Mouse (Mus musculus): ENCODE results near the gene Pbdc1.
"Not testable (repeated sequence)": the region's sequence is repeated elsewhere in the genome, so short reads cannot be mapped to it uniquely, and the experiment has no call there.

Gene Pbdc1

DNA sequence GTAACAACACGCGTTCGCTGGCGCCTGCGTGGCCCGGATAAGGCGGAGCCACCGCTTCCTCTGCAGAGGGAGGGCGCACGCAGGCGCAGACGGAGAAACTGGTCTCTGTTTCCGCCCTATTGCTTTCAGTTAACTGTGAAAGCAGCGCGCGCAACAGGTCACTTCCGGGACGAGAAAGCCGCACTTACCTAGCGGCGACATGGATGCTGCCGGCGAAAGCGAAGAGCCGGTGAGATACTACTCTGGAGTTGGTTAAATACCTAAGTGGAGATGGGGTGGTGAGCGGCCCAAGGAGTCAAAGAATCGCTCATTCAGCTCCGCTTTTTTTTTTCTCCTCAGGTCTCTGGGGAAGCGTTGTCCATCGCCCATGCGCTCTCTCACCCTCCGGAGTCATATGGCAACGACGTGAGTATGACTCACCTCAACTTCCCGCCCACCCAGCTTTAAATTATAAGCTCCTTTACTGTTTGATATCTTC is at the start of gene Pbdc1:
Pbdc1 (plus strand) TSS at position 142 of the 478 bp plus-strand sequence.
- DNase-seq (ENCODE audit: low read depth, low spot score) = no peak

DNA sequence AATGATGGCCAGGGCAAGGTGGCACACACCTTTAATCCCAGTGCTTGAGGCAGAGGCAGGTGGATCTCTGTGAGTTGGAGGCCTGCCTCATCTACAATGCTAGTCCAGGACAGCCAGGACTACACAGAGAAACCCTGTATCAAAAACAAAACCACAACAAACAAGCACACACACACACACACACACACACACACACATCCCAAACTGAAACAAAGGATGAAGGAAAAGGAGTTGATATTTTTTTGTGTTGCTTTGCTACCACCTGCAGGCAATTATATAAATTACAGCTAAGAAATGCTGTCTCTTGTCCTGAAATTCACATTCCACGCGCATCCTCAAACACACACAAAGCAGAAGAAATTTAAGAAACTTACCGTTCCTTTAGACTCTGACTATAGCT is 41.9 kb upstream of the Pbdc1 start:
- no peak for DNase-seq (ENCODE audit: low read depth, low spot score)

DNA sequence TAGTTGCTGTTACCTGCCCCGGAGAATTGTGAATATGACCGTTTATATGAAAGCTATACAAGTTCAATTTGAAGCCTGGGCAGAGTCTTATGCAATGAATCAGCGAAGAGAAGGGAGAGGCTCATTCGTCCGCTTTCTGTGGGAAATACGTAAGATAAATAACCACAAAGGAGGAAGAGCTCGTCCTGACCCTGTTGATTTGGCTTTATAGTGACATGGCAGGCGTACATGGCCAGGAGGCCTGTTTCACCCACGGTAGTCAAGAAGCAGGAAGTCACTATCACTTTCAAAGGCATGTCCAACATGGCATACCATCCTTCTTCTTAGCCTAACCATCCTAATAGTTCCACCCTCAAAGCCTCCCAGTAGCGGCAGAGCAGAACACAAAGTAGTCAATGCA is 15.3 kb upstream of the Pbdc1 start:
- DNase-seq (ENCODE audit: low read depth, low spot score) = no peak

DNA sequence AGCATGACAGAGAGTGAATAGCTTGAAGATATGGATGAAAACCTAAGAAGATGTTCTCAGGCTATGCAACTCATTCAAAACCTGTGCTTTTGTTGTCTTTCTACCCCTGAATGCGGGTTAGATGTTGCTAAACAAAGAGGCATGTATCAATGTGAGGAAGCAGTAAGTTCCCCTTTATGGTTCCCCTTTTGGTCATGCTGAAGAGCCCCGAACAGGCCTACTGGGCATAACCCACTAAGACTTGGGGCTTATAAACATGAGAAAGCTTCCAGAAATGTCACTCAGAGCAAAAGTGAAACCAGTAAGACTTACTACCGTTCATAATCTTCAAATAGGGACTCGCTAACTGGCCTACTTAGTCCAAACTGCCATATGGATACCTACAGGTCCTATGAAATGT is 14.8 kb upstream of the Pbdc1 start:
- DNase-seq (ENCODE audit: low read depth, low spot score) = no peak

DNA sequence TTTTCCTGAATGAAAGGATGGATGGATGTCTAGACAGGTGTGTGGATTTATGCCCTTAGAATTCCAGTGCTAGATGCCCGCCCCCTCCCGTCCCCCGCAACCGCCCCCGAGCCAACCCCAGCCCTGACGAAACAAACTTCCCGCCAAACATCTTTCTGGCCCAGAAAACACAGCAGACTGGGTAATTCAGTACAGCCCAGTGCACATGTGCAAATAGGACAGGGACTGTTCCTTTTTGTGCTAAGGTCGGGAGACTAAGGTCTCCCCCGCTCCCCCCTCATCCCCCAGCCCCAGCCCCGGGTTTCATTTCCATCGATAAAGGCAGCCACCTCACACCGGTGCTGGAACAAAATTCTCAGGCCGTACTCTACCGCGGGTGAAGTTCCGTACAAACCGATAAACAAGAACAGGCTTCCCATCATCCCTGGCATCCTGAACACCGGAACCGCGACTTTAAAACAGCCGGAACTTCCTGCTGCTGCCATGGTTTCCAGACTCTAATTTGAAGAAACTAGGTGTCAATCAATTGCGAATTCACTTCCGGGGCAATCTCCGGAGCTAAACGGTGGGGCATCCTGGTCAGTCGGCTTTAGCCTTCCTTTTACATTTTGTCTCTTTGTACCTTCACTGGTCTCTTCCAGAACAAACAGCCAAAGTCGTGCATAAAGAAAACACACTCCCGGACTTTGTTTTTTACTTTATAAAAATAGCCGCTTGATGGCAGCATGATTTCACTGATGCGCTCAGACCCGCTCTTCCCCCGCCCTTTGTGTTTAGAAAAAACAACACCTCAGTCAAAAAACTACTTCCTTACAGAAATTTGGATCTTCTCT is 9.7 kb upstream of the Pbdc1 start:
- peak; percentile 39 for DNase-seq (ENCODE audit: low read depth, low spot score)

DNA sequence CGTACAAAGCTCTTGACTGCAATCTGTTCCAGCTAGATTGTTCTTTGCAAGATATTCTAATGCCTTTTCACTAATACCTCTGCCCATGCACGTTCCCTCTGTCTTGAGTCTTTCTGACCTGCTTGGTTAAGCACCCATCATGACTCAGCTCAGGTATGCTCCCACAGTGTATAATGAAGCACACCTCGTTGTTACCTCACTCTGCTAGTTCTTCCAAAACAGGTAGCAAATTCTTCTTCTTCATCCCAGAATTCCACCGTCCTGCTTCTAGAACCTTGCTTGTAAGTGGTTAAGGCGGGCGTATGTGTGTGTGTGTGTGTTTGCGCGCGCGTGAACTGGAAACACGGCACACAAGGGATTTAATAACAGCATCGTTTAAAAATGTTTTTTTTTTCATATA is 405 bp upstream of the Pbdc1 start:
- DNase-seq (ENCODE audit: low read depth, low spot score) = no peak

DNA sequence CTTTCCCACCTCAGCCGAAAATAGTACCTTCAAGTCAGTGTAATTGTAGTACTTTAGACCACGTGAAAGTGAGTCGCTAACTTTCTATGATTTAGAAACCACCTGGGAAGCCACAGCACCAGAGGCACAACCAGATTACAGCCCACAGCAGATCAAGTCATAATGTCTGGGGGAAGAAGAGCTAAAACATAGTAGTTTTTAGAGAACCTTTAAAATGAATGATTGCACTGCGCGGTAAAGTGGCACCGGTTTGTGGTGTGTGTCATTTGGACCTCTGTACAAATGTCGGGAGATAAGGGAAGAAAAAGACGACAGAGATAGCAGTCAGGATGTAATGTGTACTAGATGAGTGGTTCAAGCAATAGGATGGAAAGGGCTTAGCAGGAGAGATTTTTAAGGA is 540 bp downstream of the Pbdc1 start:
- DNase-seq (ENCODE audit: low read depth, low spot score) = no peak

DNA sequence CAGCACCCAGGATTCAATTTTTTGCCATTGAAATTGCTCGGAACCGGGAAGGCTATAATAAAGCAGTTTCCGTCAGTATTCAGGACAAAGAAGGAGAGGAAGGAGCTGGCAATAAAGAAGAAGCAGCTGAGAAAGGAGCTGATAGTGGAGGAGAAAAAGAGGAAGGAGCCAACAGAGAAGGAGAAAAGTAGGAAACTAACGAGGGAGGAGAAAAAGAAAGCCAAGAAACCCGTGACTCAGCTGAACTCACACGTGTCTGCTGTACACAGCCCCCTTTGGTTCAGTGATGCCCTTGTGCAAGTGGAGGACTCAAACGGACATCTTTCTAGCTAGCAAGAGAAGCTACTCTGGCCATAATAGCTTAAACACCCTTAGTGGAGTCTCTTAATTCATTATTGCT is 3.5 kb downstream of the Pbdc1 start:
- not testable (repeated sequence) for DNase-seq (ENCODE audit: low read depth, low spot score)

DNA sequence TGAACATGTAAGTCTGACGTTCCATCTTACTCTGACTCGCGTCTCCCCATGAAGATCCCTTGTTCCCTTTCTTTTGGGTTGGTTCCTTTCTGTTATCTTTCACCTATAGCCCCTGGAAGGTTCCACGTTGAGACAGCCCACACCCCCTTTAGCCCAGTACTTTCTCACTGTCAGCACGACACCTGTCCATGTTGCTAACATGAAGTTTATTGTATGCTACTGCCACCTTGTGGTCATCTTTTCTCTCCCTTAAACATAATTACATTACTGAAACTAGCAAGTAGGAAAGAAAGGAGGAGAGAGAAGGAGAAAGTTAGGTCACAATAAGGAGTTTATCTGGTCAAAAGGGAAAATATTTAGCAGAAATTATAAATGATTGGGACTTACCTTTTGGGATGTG is 24.6 kb downstream of the Pbdc1 start:
- no peak for DNase-seq (ENCODE audit: low read depth, low spot score)

DNA sequence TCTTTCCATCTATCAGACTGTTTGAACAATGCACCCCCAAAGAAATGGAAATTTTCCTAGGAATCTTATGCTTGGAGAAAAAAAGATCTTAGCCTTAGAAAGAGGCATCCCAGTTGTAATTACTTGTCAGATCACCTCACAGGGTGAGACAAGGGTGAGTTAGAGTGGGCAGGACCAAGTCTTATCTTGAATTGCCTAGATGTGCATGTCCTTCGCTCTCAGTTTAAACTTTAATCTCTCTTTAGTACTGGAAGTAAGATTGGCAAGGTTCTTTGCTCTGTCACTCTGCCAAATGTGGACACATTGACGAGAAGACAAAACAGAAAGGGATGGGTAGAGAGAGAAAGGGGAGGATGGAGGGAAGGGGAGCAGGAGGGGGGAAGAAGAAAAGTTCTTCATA is 35.4 kb downstream of the Pbdc1 start:
- no peak for DNase-seq (ENCODE audit: low read depth, low spot score)

DNA sequence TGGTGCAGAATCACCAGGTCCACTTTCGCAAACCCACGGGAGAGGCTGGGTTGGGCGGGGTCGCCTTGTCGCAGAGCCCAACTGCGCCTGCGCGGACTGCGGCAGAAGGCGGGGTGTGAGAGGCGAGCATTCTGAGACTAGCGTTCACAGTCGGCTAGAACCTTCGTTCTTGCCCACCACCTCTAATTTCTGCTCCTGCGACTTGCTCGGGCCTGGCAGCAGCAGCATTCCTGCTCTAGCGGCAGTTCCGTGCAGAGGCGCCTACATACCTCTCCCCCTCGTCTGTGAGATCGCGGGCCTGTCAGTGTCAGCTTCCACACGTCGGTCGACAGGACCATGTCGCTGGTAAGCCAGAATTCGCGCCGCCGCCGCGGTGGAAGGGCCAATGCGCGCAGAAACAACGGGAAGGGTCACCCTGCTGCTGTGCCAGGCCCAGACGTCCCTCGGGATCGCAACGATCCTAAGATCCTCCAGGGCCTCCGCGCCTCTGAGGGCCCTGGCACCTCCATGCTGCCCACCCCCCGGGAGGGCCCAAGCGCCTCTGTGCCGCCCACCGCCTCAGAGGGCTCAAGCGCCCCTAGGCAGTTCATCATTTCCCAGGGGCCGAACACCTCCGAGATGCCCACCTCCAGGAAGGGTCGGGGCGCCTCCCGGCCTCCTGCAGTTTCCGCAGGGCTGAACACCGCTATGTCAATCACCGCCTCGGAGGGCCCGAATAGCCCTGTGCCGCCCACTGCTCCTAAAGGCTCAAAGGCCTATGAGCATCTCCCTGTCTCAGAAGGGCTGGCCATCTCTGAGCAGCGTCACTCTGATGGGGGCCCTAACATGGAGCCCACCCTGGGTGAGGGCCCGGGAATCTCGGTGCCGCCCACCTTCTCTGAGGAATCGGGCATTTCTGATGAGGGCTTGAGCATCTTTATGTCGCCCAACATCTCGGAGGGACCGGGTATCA is 41.0 kb downstream of the Pbdc1 start, which contains the start of gene Magee1:
Magee1 (plus strand) TSS at position 104 of the 952 bp plus-strand sequence.
- DNase-seq (ENCODE audit: low read depth, low spot score) = no peak

DNA sequence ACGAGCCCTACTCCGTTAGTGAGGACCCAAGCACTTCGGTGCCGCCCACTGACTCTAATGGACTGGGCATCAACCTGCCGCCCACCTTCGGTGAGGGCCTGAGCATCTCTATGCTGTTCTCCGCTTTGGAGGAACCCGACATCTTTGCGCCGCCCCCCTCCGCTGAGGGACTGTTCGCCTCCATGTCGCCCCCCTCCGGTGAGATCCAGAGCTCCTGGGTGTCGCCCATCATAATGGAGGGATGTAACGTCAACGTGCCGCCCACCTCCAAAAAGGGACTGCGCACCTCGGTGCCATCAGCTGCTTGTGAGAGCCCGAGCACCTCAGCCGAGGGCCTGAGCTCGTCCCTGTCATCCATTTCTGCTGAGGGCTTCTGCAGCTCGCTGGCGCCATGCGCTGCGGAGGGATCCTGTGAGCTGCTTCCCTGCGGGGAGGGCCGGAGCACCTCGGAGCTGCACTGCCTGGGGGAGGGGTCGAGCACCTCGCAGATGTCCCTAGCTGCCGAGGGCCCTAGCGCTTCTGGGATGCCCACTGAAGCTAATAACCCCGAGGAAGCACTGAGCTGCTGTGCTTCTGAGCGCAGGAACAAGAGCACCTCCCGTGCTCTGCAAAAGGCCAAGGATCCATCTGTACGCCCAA is 41.8 kb downstream of the Pbdc1 start:
- DNase-seq (ENCODE audit: low read depth, low spot score) = no peak

DNA sequence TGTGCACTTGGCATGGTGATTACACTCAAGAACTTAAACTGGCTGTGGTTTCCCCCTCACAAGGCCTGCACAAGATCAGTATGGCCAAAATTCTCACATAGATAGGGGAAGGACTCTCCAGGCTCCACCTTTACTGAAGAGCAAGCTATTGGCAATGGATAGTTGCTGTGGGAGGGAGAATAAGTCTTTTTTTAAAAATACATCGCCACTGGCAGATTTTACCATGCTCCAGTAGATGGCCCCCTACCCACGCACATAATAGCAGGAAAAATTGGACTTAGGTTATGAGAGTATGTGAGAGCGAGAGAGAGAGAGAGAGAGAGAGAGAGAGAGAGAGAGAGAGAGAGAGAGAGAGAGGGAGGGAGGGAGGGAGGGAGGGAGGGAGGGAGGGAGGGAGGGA is 45.3 kb downstream of the Pbdc1 start:
- DNase-seq (ENCODE audit: low read depth, low spot score) = no peak

DNA sequence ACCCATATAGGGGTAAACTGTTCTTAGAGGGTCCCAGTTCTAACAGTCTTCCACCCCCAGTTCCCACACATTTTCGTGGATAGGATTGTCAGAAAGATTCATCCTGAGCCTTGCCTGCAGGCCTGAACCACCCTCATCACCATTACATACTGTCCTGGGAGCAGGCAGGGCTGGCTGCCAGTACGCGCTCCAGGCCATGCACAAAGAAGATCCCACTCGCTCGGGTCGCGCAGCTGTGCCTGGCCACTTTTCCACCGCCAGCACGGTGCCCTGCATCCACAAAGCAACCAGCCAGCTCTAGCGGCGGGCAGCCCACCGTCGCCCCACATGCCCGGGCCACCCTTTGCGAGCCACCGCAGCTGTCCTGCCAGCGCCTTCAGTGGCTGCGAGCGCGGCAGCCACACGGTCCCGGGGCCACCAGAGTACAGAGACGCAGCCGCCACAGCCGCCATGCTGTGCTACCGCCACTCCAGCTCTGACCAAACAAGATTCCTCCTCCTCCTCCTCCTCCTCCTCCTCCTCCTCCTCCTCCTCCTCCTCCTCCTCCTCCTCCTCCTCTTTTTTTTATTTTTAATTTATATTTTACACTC is 72.4 kb downstream of the Pbdc1 start:
- no peak for DNase-seq (ENCODE audit: low read depth, low spot score)

DNA sequence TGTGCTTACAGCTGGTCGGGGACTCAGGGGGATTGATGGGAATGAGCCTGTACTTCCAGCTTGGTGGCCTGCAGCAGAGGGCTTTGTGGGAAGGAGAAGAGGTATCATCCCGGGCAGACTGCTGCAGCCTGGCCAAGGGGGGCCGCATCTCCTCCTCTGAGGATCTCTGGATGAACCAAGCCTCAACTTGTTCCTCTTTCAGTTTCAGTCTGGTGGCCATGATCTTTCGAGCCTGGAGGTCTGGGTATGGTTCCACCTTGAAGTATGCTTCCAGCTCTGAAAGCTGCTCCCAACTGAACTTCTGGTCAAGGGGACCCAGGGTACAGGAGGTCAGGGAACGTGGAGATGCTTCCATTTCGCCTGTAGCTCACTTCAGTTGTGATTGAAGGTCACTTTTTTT is 85.5 kb downstream of the Pbdc1 start:
- not testable (repeated sequence) for DNase-seq (ENCODE audit: low read depth, low spot score)

Data from WW6 (cell line).